Comparison of ENCODE assay signal across 10 mouse cellular contexts in the genomic region with DNA sequence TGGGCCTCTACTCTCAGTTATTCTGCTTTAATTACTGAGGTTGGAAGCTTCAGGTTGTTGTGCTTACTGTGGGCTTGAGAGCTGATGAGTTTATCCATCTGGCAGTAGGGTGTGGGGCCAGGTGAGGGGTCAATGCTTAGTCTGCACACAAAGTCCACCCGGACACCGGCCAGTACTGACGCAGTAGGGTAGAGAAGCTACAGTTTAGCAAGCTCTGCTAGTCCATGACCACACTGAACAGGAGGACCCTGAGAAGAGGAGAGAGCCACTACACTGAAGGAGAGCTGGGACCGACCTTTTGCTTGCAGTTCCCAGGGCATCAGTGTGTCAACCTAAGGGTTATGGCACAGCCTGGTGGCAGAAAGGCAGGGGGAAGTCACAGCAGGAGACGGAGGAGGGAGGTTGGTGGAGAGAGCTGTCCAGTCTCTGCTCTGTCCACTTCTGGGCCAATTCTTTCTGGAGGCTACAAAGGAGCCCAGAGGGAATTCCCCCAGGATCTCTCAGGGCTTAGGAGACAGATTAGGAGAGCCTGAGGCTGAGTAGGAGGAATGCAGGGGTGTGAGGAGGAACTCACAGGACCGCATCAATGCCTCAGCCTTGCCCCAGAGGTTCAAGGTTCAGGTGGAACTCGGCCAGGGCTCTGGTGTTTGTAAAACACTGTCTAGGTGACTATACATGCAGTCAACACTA. TPM values are rescaled to one million over a fixed set of nuclear protein-coding genes. Genes with fewer than 3 reads are reported as not detected.
A peak's percentile ranks its signal among the peaks of the same experiment; 100 is the strongest.
DNase-seq lines count a peak whose midpoint lies in the region; TF ChIP-seq lines count a peak whose summit lies in the region.
"Had no signal": no experiment of that assay in that cellular context is flagged by ENCODE, and none has a peak within 500 bp of the region (broad histone marks: within the 10 kb centered on the region; RNA-seq: fewer than 3 reads in every experiment).

No protein-coding gene starts in this region.

- no peaks in the 10 kb centered on the region for H3K36me3 ChIP-seq in limb, embryonic 10.5 days
- H3K36me3 ChIP-seq: neural tube, embryonic 15.5 days had no signal

- no peaks in the 10 kb centered on the region for H3K9me3 ChIP-seq in limb, embryonic 10.5 days (replicated peaks)
- H3K9me3 ChIP-seq: neural tube, embryonic 15.5 days had no signal

- no peaks in the 10 kb centered on the region for H3K27me3 ChIP-seq in limb, embryonic 10.5 days (ENCODE audit: low read depth, poor library complexity, severe bottlenecking)
- H3K27me3 ChIP-seq: neural tube, embryonic 15.5 days had no signal

- 0 out of 2 replicates have a peak, but pooled peaks have one; percentile 5 for TF ChIP-seq CTCF in cortical plate, adult 2 months (IDR thresholded peaks at IDR 0.05; ENCODE audit: extremely low read depth, insufficient read depth, low read length)

- DNase-seq in heart, adult 11 months, result peak; percentile 91
- no peak for DNase-seq in heart, adult 8-10 months (ENCODE audit: low spot score)
- DNase-seq in 3T3-L1 (ENCODE audit: low read depth, low spot score), result peak; percentile 58
- peak; percentile 76 for DNase-seq in large intestine, adult 2 months (ENCODE audit: low read depth, low spot score)
- DNase-seq in thymus, postnatal 10 days (ENCODE audit: low spot score in 2 of 2), result no peak
- no peak for DNase-seq in limb, embryonic 10.5 days (ENCODE audit: low spot score)
- no peak for DNase-seq in right cerebral cortex, postnatal 14 days
- DNase-seq: gastrocnemius, postnatal 14 days had no signal

- no peak overlapping the region for H3K4me3 ChIP-seq in cortical plate, adult 2 months (ENCODE audit: insufficient read depth, low read length)
- H3K4me3 ChIP-seq in limb, embryonic 10.5 days, result no peak overlapping the region
- H3K4me3 ChIP-seq: neural tube, embryonic 15.5 days had no signal

- TF ChIP-seq POLR2A in cortical plate, adult 2 months (IDR thresholded peaks at IDR 0.05; ENCODE audit: extremely low read depth, insufficient read depth, low read length), result no peak

- 0 out of 2 replicates have a peak, but pooled peaks cover 1% of the 10 kb centered on the region for H3K4me1 ChIP-seq in cortical plate, adult 2 months (ENCODE audit: control insufficient read depth, insufficient read depth, low read length)
- H3K4me1 ChIP-seq in limb, embryonic 10.5 days, result peaks cover 10% of the 10 kb centered on the region

- no peak overlapping the region for H3K27ac ChIP-seq in cortical plate, adult 2 months (ENCODE audit: insufficient read depth, low read length)
- no peak overlapping the region for H3K27ac ChIP-seq in limb, embryonic 10.5 days
- H3K27ac ChIP-seq: neural tube, embryonic 15.5 days had no signal

- 31% methylated on average over 7 of the region's 7 CpGs for WGBS in large intestine, adult 2 months
- 71% methylated on average over 7 of the region's 7 CpGs for WGBS in limb, embryonic 10.5 days

RNA-seq across cellular contexts. Expression of gene Camk1g, which starts 43.5 kb away (rescaled TPM):
- under 1 TPM; 0.14 to 0.72 (median 0.22) TPM for total RNA-seq in heart, adult 8-10 months (2022)
- 34.4 and 34.5 TPM in 2 replicates for polyA plus RNA-seq in cortical plate, adult 2 months (2012; rRNA removed)
- polyA plus RNA-seq in large intestine, adult 2 months (2012; rRNA removed), result 0.27 and 0.49 TPM in 2 replicates
- 8.2 and 13.2 TPM in 2 replicates for polyA plus RNA-seq in limb, embryonic 10.5 days (2016; fragmentation: Nextera tagmentation; extraction: Ambion mirVana)

RNA-seq across cellular contexts. Expression of gene G0s2, which starts 53.6 kb away (rescaled TPM):
- 10 to 100 TPM; 54.6 to 72.1 (median 63.9) TPM for total RNA-seq in heart, adult 8-10 months (2022)
- polyA plus RNA-seq in cortical plate, adult 2 months (2012; rRNA removed), result 20.8 and 22.6 TPM in 2 replicates
- 28.4 and 31.0 TPM in 2 replicates for polyA plus RNA-seq in large intestine, adult 2 months (2012; rRNA removed)
- polyA plus RNA-seq in limb, embryonic 10.5 days (2016; fragmentation: Nextera tagmentation; extraction: Ambion mirVana), result 4.6 and 6.3 TPM in 2 replicates

Comparison
In these comparisons a context has a peak if more than half of its experiments do, and no peak if none do; other contexts are left out.
1. DNase-seq: peak in heart, adult 11 months (single experiment), 3T3-L1 (single experiment) and large intestine, adult 2 months (single experiment); none in heart, adult 8-10 months (single experiment), thymus, postnatal 10 days (0 of 2), limb, embryonic 10.5 days (single experiment) and right cerebral cortex, postnatal 14 days (single experiment).